Mouse (Mus musculus): ENCODE measurements around the gene Esp8. TPM values are rescaled to one million over a fixed set of nuclear protein-coding genes. Genes with fewer than 3 reads are reported as not detected.
"Not testable (repeated sequence)": the region's sequence is repeated elsewhere in the genome, so short reads cannot be mapped to it uniquely, and the experiment has no call there.

Esp8 gene
- not detected in 2 replicates for polyA plus RNA-seq (2014; fragmentation: Nextera tagmentation; extraction: Ambion mirVana)

DNA sequence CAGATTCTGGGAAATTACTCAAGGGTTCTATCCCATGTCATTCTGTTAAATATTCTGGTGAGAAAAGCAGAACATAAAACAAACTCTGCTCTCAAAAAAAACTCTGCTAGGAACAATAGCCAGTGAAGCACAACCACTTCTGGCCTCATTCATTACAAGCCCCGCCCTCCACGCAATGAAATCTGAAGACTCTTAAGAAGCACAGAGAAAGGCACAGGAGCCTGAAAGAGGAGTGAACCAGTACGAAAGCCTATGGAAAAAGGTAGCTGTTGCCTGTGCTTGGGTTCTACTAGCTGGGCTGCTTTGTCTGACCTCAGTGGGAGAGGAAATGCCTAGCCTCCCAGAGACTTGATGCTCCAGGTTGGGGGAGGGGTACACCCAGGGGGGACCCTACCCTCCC is at the start of gene Esp8:
Gene Esp8 (plus strand): TSS at position 205 of the 400 bp plus-strand sequence.
- no peaks in the 10 kb centered on the region for H3K27me3 ChIP-seq (replicated peaks; ENCODE audit: control insufficient read depth, insufficient read depth, low read length)
- H3K9me3 ChIP-seq (ENCODE audit: control insufficient read depth, low read length), result no peaks in the 10 kb centered on the region
- H3K4me1 ChIP-seq (ENCODE audit: control insufficient read depth, insufficient read depth, low read length), result no peaks in the 10 kb centered on the region
- 50% methylated on average over 3 of the region's 3 CpGs for WGBS
- H3K9ac ChIP-seq (ENCODE audit: low read depth, low read length), result no peak within 1 kb of the TSS
- no peak within 1 kb of the TSS for H3K4me2 ChIP-seq (ENCODE audit: low read depth, low read length)
- H3K27ac ChIP-seq (replicated peaks; ENCODE audit: low read depth, low read length), result no peak within 1 kb of the TSS
- DNase-seq (ENCODE audit: low spot score), result peak; percentile 10
- H3K36me3 ChIP-seq (ENCODE audit: control insufficient read depth, insufficient read depth, low read length), result no peaks in the 10 kb centered on the region
- ATAC-seq (ENCODE audit: low read depth), result no peak
- H3K4me3 ChIP-seq (ENCODE audit: low read depth, low read length), result no peak within 1 kb of the TSS

DNA sequence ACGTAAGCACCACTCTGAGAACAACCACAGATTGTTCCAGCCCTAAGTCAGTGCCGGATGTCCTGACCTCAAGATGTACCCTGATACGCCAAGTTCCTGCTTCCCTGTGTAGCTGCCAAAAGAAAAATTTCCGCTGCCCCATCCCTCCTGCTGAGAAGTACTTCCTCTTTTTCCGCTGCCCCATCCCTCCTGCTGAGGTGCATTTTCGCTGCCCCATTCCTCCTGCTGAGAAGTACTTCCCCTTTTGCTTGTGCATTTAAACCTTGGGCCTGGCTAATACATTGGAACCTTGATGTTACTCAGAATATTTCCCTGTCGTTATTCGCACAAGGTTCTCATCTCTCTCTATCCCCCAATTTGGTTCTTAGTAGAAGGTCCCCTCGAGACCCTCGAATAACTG is 36.3 kb upstream of the Esp8 start:
- not testable (repeated sequence) for H3K36me3 ChIP-seq (ENCODE audit: control insufficient read depth, insufficient read depth, low read length); H3K9me3 ChIP-seq (ENCODE audit: control insufficient read depth, low read length); H3K27me3 ChIP-seq (replicated peaks; ENCODE audit: control insufficient read depth, insufficient read depth, low read length); ATAC-seq (ENCODE audit: low read depth); DNase-seq (ENCODE audit: low spot score); H3K4me1 ChIP-seq (ENCODE audit: control insufficient read depth, insufficient read depth, low read length); H3K27ac ChIP-seq (replicated peaks; ENCODE audit: low read depth, low read length); H3K9ac ChIP-seq (ENCODE audit: low read depth, low read length); H3K4me2 ChIP-seq (ENCODE audit: low read depth, low read length); H3K4me3 ChIP-seq (ENCODE audit: low read depth, low read length)
- 68% methylated on average over 10 of the region's 10 CpGs for WGBS

DNA sequence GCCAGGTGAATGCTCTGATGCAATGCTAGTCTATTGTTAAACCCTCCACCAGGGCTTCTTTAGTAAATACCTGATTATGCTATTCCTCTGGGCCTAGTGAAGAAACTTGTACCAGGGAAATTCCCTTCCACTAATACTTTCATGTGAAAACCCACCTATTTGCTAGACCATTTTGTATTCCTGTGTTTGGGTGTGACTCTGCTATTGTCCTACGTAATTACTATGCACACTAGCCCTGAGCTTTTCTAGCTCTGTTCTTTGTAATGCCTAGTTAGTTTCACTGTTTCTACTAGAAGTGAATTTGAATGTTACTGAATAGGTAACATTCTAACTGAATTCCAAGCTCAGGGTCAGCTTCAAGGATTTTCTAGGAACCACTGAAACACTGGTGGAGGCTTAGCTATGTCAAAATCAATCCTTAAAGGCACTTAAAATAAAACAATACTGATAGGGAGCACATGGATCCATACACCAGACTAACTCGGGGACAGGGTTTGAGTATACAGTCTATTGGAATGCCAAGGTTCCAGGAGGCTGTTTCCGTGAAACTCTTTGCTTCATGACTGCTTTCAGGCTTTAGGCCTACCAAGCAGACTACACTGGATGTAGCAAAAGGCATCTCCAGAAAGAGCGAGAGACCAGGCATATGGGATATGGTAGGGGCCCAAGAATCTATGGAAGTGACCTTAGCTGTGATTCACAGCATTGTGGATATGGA is 24.2 kb upstream of the Esp8 start:
- not testable (repeated sequence) for H3K27me3 ChIP-seq (replicated peaks; ENCODE audit: control insufficient read depth, insufficient read depth, low read length); H3K4me3 ChIP-seq (ENCODE audit: low read depth, low read length); DNase-seq (ENCODE audit: low spot score); H3K9ac ChIP-seq (ENCODE audit: low read depth, low read length); H3K36me3 ChIP-seq (ENCODE audit: control insufficient read depth, insufficient read depth, low read length); H3K4me1 ChIP-seq (ENCODE audit: control insufficient read depth, insufficient read depth, low read length); ATAC-seq (ENCODE audit: low read depth); H3K27ac ChIP-seq (replicated peaks; ENCODE audit: low read depth, low read length); H3K4me2 ChIP-seq (ENCODE audit: low read depth, low read length); H3K9me3 ChIP-seq (ENCODE audit: control insufficient read depth, low read length)
- WGBS, result 87% methylated on average over 4 of the region's 4 CpGs

DNA sequence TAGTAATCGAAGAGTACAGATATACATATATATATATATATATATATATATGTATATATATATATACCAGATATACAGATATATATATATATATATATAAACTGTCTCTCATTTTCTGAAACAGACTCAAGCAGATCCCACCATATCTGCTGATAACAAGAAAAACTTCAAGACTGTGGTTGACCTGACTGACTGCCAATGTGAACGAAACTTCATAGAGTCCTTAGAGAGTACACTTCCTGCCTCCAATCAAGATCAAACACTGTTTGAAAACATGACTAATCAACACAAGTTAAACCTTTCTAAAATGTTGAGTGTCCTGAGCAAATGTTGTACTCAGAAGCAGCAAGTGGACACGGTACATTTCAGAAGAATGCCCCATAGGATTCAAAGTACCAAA is 10.0 kb downstream of the Esp8 start:
- WGBS, result 67% methylated on average over 3 of the region's 3 CpGs
- no peak overlapping the region for H3K4me2 ChIP-seq (ENCODE audit: low read depth, low read length)
- H3K4me3 ChIP-seq (ENCODE audit: low read depth, low read length), result no peak overlapping the region
- no peak for ATAC-seq (ENCODE audit: low read depth)
- H3K9me3 ChIP-seq (ENCODE audit: control insufficient read depth, low read length), result no peaks in the 10 kb centered on the region
- H3K27me3 ChIP-seq (replicated peaks; ENCODE audit: control insufficient read depth, insufficient read depth, low read length), result no peaks in the 10 kb centered on the region
- DNase-seq (ENCODE audit: low spot score), result no peak
- no peaks in the 10 kb centered on the region for H3K36me3 ChIP-seq (ENCODE audit: control insufficient read depth, insufficient read depth, low read length)
- H3K27ac ChIP-seq (replicated peaks; ENCODE audit: low read depth, low read length), result no peak overlapping the region
- H3K9ac ChIP-seq (ENCODE audit: low read depth, low read length), result no peak overlapping the region
- no peaks in the 10 kb centered on the region for H3K4me1 ChIP-seq (ENCODE audit: control insufficient read depth, insufficient read depth, low read length)

DNA sequence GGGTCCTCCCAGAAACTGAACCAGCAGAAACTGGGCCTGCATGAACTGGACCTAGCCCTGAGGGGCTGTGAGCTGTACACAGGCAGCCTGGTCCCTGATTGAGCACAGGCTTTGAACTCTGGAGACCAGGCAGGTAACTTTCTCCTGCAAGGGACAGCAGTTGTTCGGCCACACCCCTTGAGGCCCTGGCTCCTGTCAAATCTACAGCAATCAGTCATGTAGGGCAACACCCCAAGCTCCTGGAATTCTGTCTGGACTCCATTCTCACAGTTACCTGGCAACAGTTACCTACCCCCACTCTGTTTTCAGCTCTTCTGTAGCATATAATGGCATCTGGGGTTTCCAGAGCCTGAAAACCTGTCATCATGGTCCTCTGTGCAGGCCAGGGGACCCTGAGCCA is 11.3 kb downstream of the Esp8 start:
- Histone ChIP-seq H3K9ac (ENCODE audit: low read depth, low read length) (no peak overlapping the region), H3K27ac (replicated peaks; ENCODE audit: low read depth, low read length) (no peak overlapping the region), H3K4me2 (ENCODE audit: low read depth, low read length) (no peak overlapping the region), H3K4me1 (ENCODE audit: control insufficient read depth, insufficient read depth, low read length) (no peaks in the 10 kb centered on the region), H3K4me3 (ENCODE audit: low read depth, low read length) (no peak overlapping the region), H3K36me3 (ENCODE audit: control insufficient read depth, insufficient read depth, low read length) (no peaks in the 10 kb centered on the region), H3K27me3 (replicated peaks; ENCODE audit: control insufficient read depth, insufficient read depth, low read length) (no peaks in the 10 kb centered on the region), H3K9me3 (ENCODE audit: control insufficient read depth, low read length) (no peaks in the 10 kb centered on the region)
- 73% methylated on average over 1 of the region's 1 CpGs for WGBS
- ATAC-seq (ENCODE audit: low read depth) (no peak), DNase-seq (ENCODE audit: low spot score) (no peak)

DNA sequence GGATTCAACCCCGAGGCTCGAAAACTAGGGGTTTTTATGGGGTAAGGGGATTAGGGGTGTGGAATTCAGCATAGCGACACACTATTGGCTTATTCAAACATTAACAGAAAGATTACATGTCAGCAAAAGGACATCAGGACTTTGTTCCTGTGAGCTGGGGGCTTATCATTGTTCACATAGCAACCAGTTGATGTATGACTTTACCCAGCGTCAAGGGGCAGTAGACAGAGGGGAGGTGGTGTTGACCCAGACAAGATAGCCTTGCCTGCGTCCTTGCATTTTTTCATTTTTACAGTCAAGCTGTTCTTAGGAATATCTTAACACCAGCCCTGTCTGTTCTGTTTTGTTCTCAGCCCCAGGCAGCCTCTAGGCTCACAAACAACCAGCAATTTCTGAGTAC is 27.2 kb downstream of the Esp8 start:
- H3K4me1 ChIP-seq (ENCODE audit: control insufficient read depth, insufficient read depth, low read length); H3K27me3 ChIP-seq (replicated peaks; ENCODE audit: control insufficient read depth, insufficient read depth, low read length); H3K4me2 ChIP-seq (ENCODE audit: low read depth, low read length); H3K9me3 ChIP-seq (ENCODE audit: control insufficient read depth, low read length); DNase-seq (ENCODE audit: low spot score); H3K4me3 ChIP-seq (ENCODE audit: low read depth, low read length); ATAC-seq (ENCODE audit: low read depth); H3K9ac ChIP-seq (ENCODE audit: low read depth, low read length); H3K36me3 ChIP-seq (ENCODE audit: control insufficient read depth, insufficient read depth, low read length); H3K27ac ChIP-seq (replicated peaks; ENCODE audit: low read depth, low read length): not testable (repeated sequence)
- WGBS, result 78% methylated on average over 5 of the region's 5 CpGs

DNA sequence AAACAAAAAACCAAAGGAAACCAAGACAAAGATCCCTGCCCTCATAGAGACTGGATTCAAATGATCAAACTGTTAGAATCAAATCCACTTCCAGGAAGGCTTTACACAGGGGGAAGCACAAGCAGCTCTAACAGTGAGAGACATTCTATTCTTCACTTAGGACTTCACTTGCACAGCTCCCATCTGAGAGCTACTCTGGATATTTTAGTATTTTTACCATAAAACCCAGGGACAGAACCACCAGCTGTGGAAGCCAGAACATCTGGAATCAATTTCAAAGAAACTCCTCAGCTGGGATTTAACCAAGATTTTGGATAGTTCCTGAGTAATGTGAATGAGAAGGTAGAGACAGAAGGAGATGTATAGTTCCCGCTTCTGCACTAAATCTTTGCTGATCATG is 33.6 kb downstream of the Esp8 start:
- Histone ChIP-seq H3K4me2 (ENCODE audit: low read depth, low read length) (no peak overlapping the region), H3K27me3 (replicated peaks; ENCODE audit: control insufficient read depth, insufficient read depth, low read length) (no peaks in the 10 kb centered on the region), H3K9me3 (ENCODE audit: control insufficient read depth, low read length) (no peaks in the 10 kb centered on the region), H3K4me1 (ENCODE audit: control insufficient read depth, insufficient read depth, low read length) (no peaks in the 10 kb centered on the region), H3K36me3 (ENCODE audit: control insufficient read depth, insufficient read depth, low read length) (no peaks in the 10 kb centered on the region), H3K27ac (replicated peaks; ENCODE audit: low read depth, low read length) (no peak overlapping the region), H3K9ac (ENCODE audit: low read depth, low read length) (no peak overlapping the region), H3K4me3 (ENCODE audit: low read depth, low read length) (no peak overlapping the region)
- DNase-seq (ENCODE audit: low spot score), result peak; percentile 27
- WGBS, result 33% methylated on average over 1 of the region's 1 CpGs
- no peak for ATAC-seq (ENCODE audit: low read depth)

DNA sequence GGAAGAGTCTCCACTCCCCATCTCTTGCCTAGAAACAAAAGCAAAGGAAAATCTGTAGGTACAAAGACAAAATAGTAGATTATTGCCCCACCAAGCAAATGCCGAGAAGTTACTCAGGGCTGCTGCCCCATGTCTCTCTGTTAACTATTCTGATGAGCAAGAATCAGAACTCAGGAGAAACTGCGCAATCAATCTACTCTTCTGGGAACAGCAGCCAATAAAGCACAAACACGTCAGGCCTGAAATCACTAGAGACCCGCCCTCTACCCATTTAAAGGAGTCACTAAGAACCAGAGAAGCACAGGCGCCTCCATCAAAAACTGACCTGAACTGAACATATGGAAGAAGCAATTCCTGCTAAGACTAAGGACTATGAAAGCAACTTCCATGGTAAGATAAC is 41.4 kb downstream of the Esp8 start, which contains the start of gene Esp6:
Gene Esp6 (plus strand): TSS at position 301 of the 400 bp plus-strand sequence.
- no peaks in the 10 kb centered on the region for H3K4me1 ChIP-seq (ENCODE audit: control insufficient read depth, insufficient read depth, low read length)
- H3K36me3 ChIP-seq (ENCODE audit: control insufficient read depth, insufficient read depth, low read length), result no peaks in the 10 kb centered on the region
- no peak for ATAC-seq (ENCODE audit: low read depth)
- no peaks in the 10 kb centered on the region for H3K27me3 ChIP-seq (replicated peaks; ENCODE audit: control insufficient read depth, insufficient read depth, low read length)
- H3K4me3 ChIP-seq (ENCODE audit: low read depth, low read length), result no peak within 1 kb of the TSS
- H3K9me3 ChIP-seq (ENCODE audit: control insufficient read depth, low read length), result no peaks in the 10 kb centered on the region
- H3K4me2 ChIP-seq (ENCODE audit: low read depth, low read length), result no peak within 1 kb of the TSS
- H3K9ac ChIP-seq (ENCODE audit: low read depth, low read length), result no peak within 1 kb of the TSS
- no peak for DNase-seq (ENCODE audit: low spot score)
- no peak within 1 kb of the TSS for H3K27ac ChIP-seq (replicated peaks; ENCODE audit: low read depth, low read length)
- 83% methylated on average over 5 of the region's 5 CpGs for WGBS
